In genomic region chr9:109826181-109826580, GRCm38 (mm10) we compare ENCODE assay signal across 35 mouse cellular contexts. TPM values are rescaled to one million over a fixed set of nuclear protein-coding genes. Genes with fewer than 3 reads are reported as not detected.
"Had no signal": no experiment of that assay in that cellular context is flagged by ENCODE, and none has a peak within 500 bp of the region (broad histone marks: within the 10 kb centered on the region; RNA-seq: fewer than 3 reads in every experiment).

No protein-coding gene starts in this region.

- H3K27ac ChIP-seq: hindbrain, postnatal 0 days; kidney, postnatal 0 days; layer of hippocampus, adult 2 months; limb, embryonic 12.5 days; limb, embryonic 15.5 days; midbrain, embryonic 10.5 days; midbrain, embryonic 13.5 days; neural tube, embryonic 13.5 days; stomach, postnatal 0 days had no signal

- H3K4me2 ChIP-seq: limb, embryonic 12.5 days; limb, embryonic 15.5 days; midbrain, embryonic 13.5 days; neural tube, embryonic 13.5 days had no signal

- DNase-seq: kidney, adult 18-20 months; kidney, adult 9 months; kidney, postnatal 25 days; lung, adult 2 months; lung, postnatal 14 days; lung, postnatal 4 days; right cerebral cortex, adult 18-20 months; right cerebral cortex, postnatal 14 days; right cerebral cortex, postnatal 4 days; thymus, adult 2 months; thymus, postnatal 14 days; thymus, postnatal 4 days had no signal

- H3K4me3 ChIP-seq: layer of hippocampus, adult 2 months; limb, embryonic 12.5 days; limb, embryonic 15.5 days; midbrain, embryonic 10.5 days; midbrain, embryonic 13.5 days; myocyte; neural tube, embryonic 13.5 days had no signal

- H3K4me1 ChIP-seq: limb, embryonic 12.5 days; limb, embryonic 15.5 days; midbrain, embryonic 10.5 days; midbrain, embryonic 13.5 days; neural tube, embryonic 13.5 days had no signal

- H3K9ac ChIP-seq: limb, embryonic 12.5 days; limb, embryonic 15.5 days; midbrain, embryonic 13.5 days; neural tube, embryonic 13.5 days had no signal

- H3K27me3 ChIP-seq: limb, embryonic 12.5 days; limb, embryonic 15.5 days; midbrain, embryonic 13.5 days; neural tube, embryonic 13.5 days had no signal

- H3K9me3 ChIP-seq: limb, embryonic 12.5 days; limb, embryonic 15.5 days; midbrain, embryonic 10.5 days; midbrain, embryonic 13.5 days; neural tube, embryonic 13.5 days had no signal

- ATAC-seq: hindbrain, postnatal 0 days; inflammation-experienced regulatory T-cells, adult 6 months; intestine, embryonic 16.5 days; midbrain, embryonic 13.5 days; midbrain, embryonic 16.5 days had no signal

RNA-seq across cellular contexts. Expression of gene Spink8, which starts 14.1 kb away (rescaled TPM):
- total RNA-seq: hindbrain, postnatal 0 days; megakaryocyte, adult 5-6 weeks; monocyte, adult 5-6 weeks; neutrophil, adult 5-6 weeks had no signal
- polyA plus RNA-seq: hindbrain, postnatal 0 days; inflammation-experienced regulatory T-cells, adult 6 months; large intestine, adult 2 months; limb, embryonic 12.5 days; lung, adult 2 months; lung, embryonic 16.5 days; midbrain, embryonic 10.5 days; myocyte; neural tube, embryonic 13.5 days; stomach, embryonic 14.5 days; stomach, postnatal 0 days had no signal

RNA-seq across cellular contexts. Expression of gene Camp, which starts 23.2 kb away (rescaled TPM):
- total RNA-seq: layer of hippocampus, adult 2 months; layer of hippocampus, postnatal 14 days; left cerebral cortex, postnatal 10 days; left cerebral cortex, postnatal 36 days; monocyte, adult 5-6 weeks had no signal
- polyA plus RNA-seq: myocyte had no signal

RNA-seq across cellular contexts. Expression of gene Fbxw27, which starts 35.7 kb away (rescaled TPM):
- total RNA-seq: hindbrain, postnatal 0 days; layer of hippocampus, adult 2 months; layer of hippocampus, postnatal 14 days; left cerebral cortex, adult 18-20 months; left cerebral cortex, postnatal 10 days; left cerebral cortex, postnatal 36 days; megakaryocyte, adult 5-6 weeks; monocyte, adult 5-6 weeks; neutrophil, adult 5-6 weeks had no signal
- polyA plus RNA-seq: hindbrain, postnatal 0 days; inflammation-experienced regulatory T-cells, adult 6 months; intestine, embryonic 16.5 days; large intestine, adult 2 months; limb, embryonic 12.5 days; limb, embryonic 15.5 days; lung, adult 2 months; lung, embryonic 16.5 days; midbrain, embryonic 10.5 days; midbrain, embryonic 13.5 days; midbrain, embryonic 16.5 days; myocyte; neural tube, embryonic 13.5 days; stomach, embryonic 14.5 days; stomach, postnatal 0 days; thymus, adult 2 months had no signal
